Comparison of ENCODE assay signal across 18 mouse cellular contexts in genomic region chr9:120873293-120873692, GRCm38 (mm10). TPM values are rescaled to one million over a fixed set of nuclear protein-coding genes. Genes with fewer than 3 reads are reported as not detected.
A peak's percentile ranks its signal among the peaks of the same experiment; 100 is the strongest.
DNase-seq lines count a peak whose midpoint lies in the region; ATAC-seq lines count a peak whose summit lies in the region.
"Had no signal": no experiment of that assay in that cellular context is flagged by ENCODE, and none has a peak within 500 bp of the region (broad histone marks: within the 10 kb centered on the region; RNA-seq: fewer than 3 reads in every experiment).

No protein-coding gene starts in this region.

- no peaks in the 10 kb centered on the region for H3K36me3 ChIP-seq in megakaryocyte, embryonic 14.5 days (replicated peaks; ENCODE audit: low read length)
- H3K36me3 ChIP-seq: embryonic facial prominence, embryonic 13.5 days; heart, embryonic 12.5 days; hindbrain, embryonic 10.5 days had no signal

- peak; percentile 36 to 44 for DNase-seq in cerebellum, adult 18-20 months
- peak; percentile 57 for DNase-seq in cerebellum, adult 9-11 months
- peak; percentile 21 to 30 for DNase-seq in cerebellum, postnatal 36 days
- DNase-seq in gastrocnemius, postnatal 4 days (ENCODE audit: low spot score in 2 of 2): no peak
- no peak for DNase-seq in urinary bladder, adult 18-20 months (ENCODE audit: low spot score in 2 of 2)
- no peak for DNase-seq in left cerebral cortex, adult 8-10 months (ENCODE audit: low spot score in 2 of 2)
- DNase-seq: adrenal gland, adult 8-10 months; forebrain, postnatal 0 days; gastrocnemius, postnatal 14 days; kidney, adult 2 months had no signal

- H3K27me3 ChIP-seq in megakaryocyte, embryonic 14.5 days (replicated peaks): peaks cover 30% of the 10 kb centered on the region
- H3K27me3 ChIP-seq: CH12.LX; embryonic facial prominence, embryonic 13.5 days; forebrain, embryonic 13.5 days; heart, embryonic 12.5 days had no signal

- peak overlapping the region; percentile 16 for H3K4me3 ChIP-seq in megakaryocyte, embryonic 14.5 days (replicated peaks)
- H3K4me3 ChIP-seq: embryonic facial prominence, embryonic 13.5 days; forebrain, embryonic 13.5 days; heart, embryonic 12.5 days; hindbrain, embryonic 10.5 days had no signal

- H3K9me3 ChIP-seq in megakaryocyte, embryonic 14.5 days: peaks cover 22% of the 10 kb centered on the region
- H3K9me3 ChIP-seq: embryonic facial prominence, embryonic 13.5 days; hindbrain, embryonic 10.5 days had no signal

- peaks cover 5% of the 10 kb centered on the region for H3K4me1 ChIP-seq in megakaryocyte, embryonic 14.5 days

- no peak for ATAC-seq in megakaryocyte, adult 5-6 weeks (ENCODE audit: poor library complexity, severe bottlenecking)
- ATAC-seq: forebrain, embryonic 13.5 days; forebrain, postnatal 0 days; intestine, embryonic 16.5 days had no signal

RNA-seq across cellular contexts. Expression of gene Ctnnb1, which starts 55.7 kb away (rescaled TPM):
- 13.0 and 20.2 TPM in 2 replicates for polyA plus RNA-seq in megakaryocyte, embryonic 14.5 days (2012; ENCODE audit: insufficient read depth, low replicate concordance)
- 272 and 305 TPM in 2 replicates for total RNA-seq in megakaryocyte, adult 5-6 weeks (2015)
- total RNA-seq in megakaryocyte, adult 5-6 weeks (2017): 360 and 393 TPM in 2 replicates
- total RNA-seq in gastrocnemius, postnatal 4 days (2021): 100 to 1,000 TPM; 434 to 436 TPM
- 100 to 1,000 TPM; 498 to 528 (median 508) TPM for total RNA-seq in left cerebral cortex, adult 8-10 months (2022)

Comparison
In these comparisons a context has a peak if more than half of its experiments do, and no peak if none do; other contexts are left out.
1. DNase-seq: peak in cerebellum, adult 18-20 months (2 of 2), cerebellum, adult 9-11 months (single experiment) and cerebellum, postnatal 36 days (2 of 2); none in gastrocnemius, postnatal 4 days (0 of 2), urinary bladder, adult 18-20 months (0 of 2) and left cerebral cortex, adult 8-10 months (0 of 2).